In genomic region chr17:57996461-57996860, GRCm38 (mm10) we compare ENCODE assay signal across 21 mouse cellular contexts.
DNase-seq lines count a peak whose midpoint lies in the region; ATAC-seq lines count a peak whose summit lies in the region.
"Had no signal": no experiment of that assay in that cellular context is flagged by ENCODE, and none has a peak within 500 bp of the region (broad histone marks: within the 10 kb centered on the region; RNA-seq: fewer than 3 reads in every experiment).

No protein-coding gene starts in this region.

- WGBS in forebrain, embryonic 10.5 days, result 36% methylated on average over 1 of the region's 1 CpGs

- no peaks in the 10 kb centered on the region for H3K27me3 ChIP-seq in forebrain, embryonic 10.5 days (ENCODE audit: poor library complexity, severe bottlenecking)
- H3K27me3 ChIP-seq: embryonic facial prominence, embryonic 13.5 days; hindbrain, embryonic 12.5 days; hindbrain, embryonic 15.5 days had no signal

- ATAC-seq in erythroblast, adult 5-6 weeks (replicated peaks; ENCODE audit: low FRiP score, poor library complexity, severe bottlenecking), result no peak
- ATAC-seq: forebrain, embryonic 14.5 days; forebrain, postnatal 0 days; intestine, postnatal 0 days had no signal

- H3K36me3 ChIP-seq in forebrain, embryonic 10.5 days (replicated peaks), result no peaks in the 10 kb centered on the region
- H3K36me3 ChIP-seq: embryonic facial prominence, embryonic 10.5 days; embryonic facial prominence, embryonic 13.5 days; hindbrain, embryonic 12.5 days; hindbrain, embryonic 15.5 days had no signal

- DNase-seq in embryo, embryonic 10 days (ENCODE audit: low spot score), result peak; percentile 57
- DNase-seq in embryo, embryonic 9.5 days (ENCODE audit: extremely low spot score), result no peak
- DNase-seq in ES-CJ7 (ENCODE audit: low read depth, low spot score) (peak; percentile 42), ZHBTc4 (ENCODE audit: low read depth, low spot score) (peak; percentile 32)
- DNase-seq in forebrain, embryonic 10.5 days (ENCODE audit: extremely low spot score, low spot score), result no peak
- DNase-seq: adrenal gland, postnatal 10 days; adrenal gland, postnatal 36 days; cerebellum, adult 18-20 months; cerebellum, adult 9-10 months; cerebellum, postnatal 25 days; forebrain, postnatal 0 days; gastrocnemius, adult 2 months; gastrocnemius, postnatal 14 days; heart, adult 11 months had no signal

- H3K27ac ChIP-seq in forebrain, embryonic 10.5 days, result no peak overlapping the region
- H3K27ac ChIP-seq: embryonic facial prominence, embryonic 10.5 days; embryonic facial prominence, embryonic 13.5 days; gastrocnemius, adult 2 months; hindbrain, embryonic 12.5 days; hindbrain, embryonic 15.5 days had no signal

- H3K4me1 ChIP-seq in forebrain, embryonic 10.5 days, result no peaks in the 10 kb centered on the region
- H3K4me1 ChIP-seq: embryonic facial prominence, embryonic 10.5 days; embryonic facial prominence, embryonic 13.5 days; hindbrain, embryonic 12.5 days; hindbrain, embryonic 15.5 days had no signal

- no peak overlapping the region for H3K4me3 ChIP-seq in forebrain, embryonic 10.5 days
- H3K4me3 ChIP-seq: embryonic facial prominence, embryonic 10.5 days; embryonic facial prominence, embryonic 13.5 days; gastrocnemius, adult 2 months; hindbrain, embryonic 12.5 days; hindbrain, embryonic 15.5 days had no signal

- no peaks in the 10 kb centered on the region for H3K9me3 ChIP-seq in forebrain, embryonic 10.5 days
- H3K9me3 ChIP-seq: embryonic facial prominence, embryonic 10.5 days; embryonic facial prominence, embryonic 13.5 days; hindbrain, embryonic 12.5 days; hindbrain, embryonic 15.5 days had no signal

Comparison
In these comparisons a context has a peak if more than half of its experiments do, and no peak if none do; other contexts are left out.
1. DNase-seq: peak in embryo, embryonic 10 days (single experiment), ES-CJ7 (single experiment) and ZHBTc4 (single experiment); none in embryo, embryonic 9.5 days (single experiment) and forebrain, embryonic 10.5 days (single experiment).